Mouse (Mus musculus) Patski (cell line): ENCODE results near the gene Slc35e3. TPM values are rescaled to one million over a fixed set of nuclear protein-coding genes. Genes with fewer than 3 reads are reported as not detected.
A peak's percentile ranks its signal among the peaks of the same experiment; 100 is the strongest.

Experiments used
- ATAC-seq: fragments of 100-300 bp; one replicate; pipeline ENCODE4 v1.8.0; 2021
- CTCF ChIA-PET: fragments of 350-600 bp; sonication (Branson Sonifier 250); formaldehyde crosslinking; loops from one replicate; lab custom pipeline; 2022; ENCODE audit warnings: inconsistent platforms; lab: Charles Lee
- POLR2A ChIA-PET: fragments of 350-600 bp; sonication (Branson Sonifier 250); formaldehyde crosslinking; loops from one replicate; lab custom pipeline; 2022; ENCODE audit warnings: antibody characterized with exemption, inconsistent platforms; lab: Charles Lee
- DNase-seq: peaks from one replicate; pipeline ENCODE4 v3.0.0-alpha.2; 2011; ENCODE audit warnings: low read depth, low spot score
- H3K27me3 ChIP-seq: fragments of 371-371 bp; one replicate; pipeline ENCODE4 v1.5.1; 2021
- CTCF ChIP-seq: fragments of 100-300 bp; IDR thresholded peaks from one replicate; pipeline ENCODE4 v1.5.1; 2021
- in situ Hi-C: fragments of 300-500 bp; cut with MboI; formaldehyde crosslinking; loops from 3 replicates; pipeline ENCODE4 v1.11.1; 2018; ENCODE audit warnings: low pct_unique_long_range_greater_than_20kb, mixed read lengths
- polyA plus RNA-seq: library from polyadenylated mRNA; unstranded; gene quantifications from one replicate; pipeline ENCODE4 v1.2.3, GENCODE M21; 2021

Slc35e3 gene
- polyA plus RNA-seq, 1 experiment from 2014 or later = 19.4 TPM

DNA sequence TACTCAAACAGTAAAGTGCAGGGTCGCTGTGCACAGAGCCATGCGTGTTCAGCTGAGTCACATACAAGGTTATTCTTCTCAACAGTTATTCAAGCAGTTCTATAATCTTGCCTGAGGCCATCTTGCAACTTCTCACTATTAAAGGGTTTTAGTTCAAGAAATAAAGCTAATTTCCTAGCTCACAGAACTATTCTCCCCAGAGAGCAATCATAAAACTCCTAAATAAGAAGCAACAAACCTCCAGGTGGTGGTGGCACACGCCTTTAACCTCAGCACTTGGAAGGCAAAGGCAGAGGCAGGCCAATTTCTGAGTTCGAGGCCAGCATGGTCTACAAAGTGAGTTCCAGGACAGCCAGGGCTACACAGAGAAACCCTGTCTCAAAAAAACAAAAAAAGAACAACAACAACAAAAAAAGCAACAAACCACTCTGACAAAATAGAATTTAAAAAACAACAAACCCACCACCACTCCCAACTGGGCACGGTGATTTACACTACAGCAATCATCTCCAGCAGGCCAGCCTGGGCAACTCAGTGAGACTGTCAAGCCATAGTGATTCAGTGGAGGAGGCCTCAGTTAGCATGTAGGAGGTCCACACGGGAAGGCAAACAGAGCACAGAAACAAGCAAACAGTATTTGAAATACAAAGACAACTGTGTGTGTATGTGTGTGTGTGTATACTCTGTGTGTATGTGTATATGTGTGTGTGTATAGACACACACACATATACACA is 49.2 kb downstream of the Slc35e3 start:
- CTCF ChIA-PET = no interaction called here
- no peak for DNase-seq
- no peak for ATAC-seq
- in situ Hi-C loops = no loop called here
- POLR2A ChIA-PET = no interaction called here
- TF ChIP-seq CTCF = no peak
- no peaks in the 10 kb centered on the region for H3K27me3 ChIP-seq

DNA sequence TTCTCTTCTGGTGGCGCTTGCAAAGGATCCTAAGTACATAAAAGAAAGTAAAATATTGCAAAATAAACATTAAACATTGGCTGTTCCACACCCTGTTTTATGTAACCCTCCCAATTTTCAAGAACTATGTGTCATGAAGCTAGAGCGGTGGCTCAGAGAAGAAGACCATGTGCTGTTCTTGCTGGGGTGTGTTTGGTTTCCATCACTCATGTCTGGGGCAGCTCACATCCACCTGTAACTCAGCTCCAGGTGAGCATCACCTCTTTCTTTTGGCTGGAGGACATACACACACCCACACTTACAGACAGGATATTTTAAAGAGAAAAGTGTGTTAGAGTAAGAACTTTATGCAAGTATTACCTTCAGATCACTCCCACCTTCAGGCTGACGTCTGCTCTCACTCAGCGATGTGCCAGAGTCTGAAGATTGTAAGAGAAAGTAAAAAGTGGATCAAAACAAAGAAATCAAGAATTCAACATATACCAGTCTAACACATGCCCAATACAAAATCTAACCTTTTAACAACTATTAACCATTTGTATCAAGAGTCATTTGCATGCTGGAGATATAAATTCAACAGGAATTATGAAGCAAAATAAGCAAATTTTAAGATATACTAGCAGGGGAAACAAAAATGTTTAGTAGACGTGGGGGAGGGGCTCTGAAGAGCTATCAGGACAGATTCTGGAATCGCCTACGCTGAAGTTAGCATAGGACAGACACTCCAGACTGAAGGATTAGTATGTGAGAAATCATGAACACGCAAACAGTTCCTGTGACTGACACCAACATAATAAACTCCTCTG is 49.9 kb downstream of the Slc35e3 start:
- CTCF ChIA-PET = no interaction called here
- no peaks in the 10 kb centered on the region for H3K27me3 ChIP-seq
- no peak for ATAC-seq
- POLR2A ChIA-PET = no interaction called here
- TF ChIP-seq CTCF = no peak
- DNase-seq = no peak
- in situ Hi-C loops = no loop called here

DNA sequence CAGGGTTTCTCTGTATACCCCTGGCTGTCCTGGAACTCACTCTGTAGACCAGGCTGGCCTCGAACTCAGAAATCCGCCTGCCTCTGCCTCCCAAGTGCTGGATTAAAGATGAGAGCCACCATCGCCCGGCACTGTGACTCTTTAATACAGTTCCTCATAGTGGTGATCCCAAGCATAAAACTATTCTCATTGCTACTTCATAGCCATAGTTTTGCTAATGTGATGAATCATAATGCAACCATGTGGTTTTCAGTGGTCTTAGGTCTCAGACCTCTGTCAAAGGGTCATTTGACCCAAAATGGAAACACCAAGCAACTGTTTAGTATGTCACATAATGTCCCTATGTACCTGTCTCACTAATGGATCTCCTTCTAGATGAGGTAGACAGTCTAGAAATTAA is 50.6 kb downstream of the Slc35e3 start:
- DNase-seq (no peak), ATAC-seq (no peak)
- no peaks in the 10 kb centered on the region for H3K27me3 ChIP-seq
- CTCF ChIA-PET = interaction anchor here (1.3 kb wide), 1 partner anchor 10 kb away, joined by 6 read pairs; no protein-coding TSS in a partner anchor
- in situ Hi-C loops = no loop called here
- no peak for TF ChIP-seq CTCF
- POLR2A ChIA-PET = no interaction called here

DNA sequence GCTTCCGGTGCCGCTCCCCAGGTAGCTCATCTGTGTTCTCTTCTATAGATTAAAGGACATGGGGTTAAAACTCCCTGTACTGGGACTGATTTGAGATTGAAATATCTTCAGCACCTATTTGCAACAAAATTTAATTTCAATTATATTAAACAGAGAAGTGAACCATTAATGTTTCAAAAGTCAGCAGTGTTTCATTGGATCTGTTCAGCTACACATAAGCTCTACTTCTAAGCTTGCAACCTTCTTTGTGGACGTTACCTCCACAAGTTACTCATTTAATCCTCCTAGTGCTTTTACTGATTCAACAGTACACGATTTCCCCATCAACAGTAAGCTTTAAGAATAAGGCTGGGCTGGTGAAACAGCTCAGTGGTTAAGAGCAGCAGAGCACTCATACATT is 51.1 kb downstream of the Slc35e3 start:
- POLR2A ChIA-PET = no interaction called here
- no peak for TF ChIP-seq CTCF
- DNase-seq (no peak), ATAC-seq (peak; percentile 49)
- CTCF ChIA-PET = interaction anchor here (1.0 to 1.3 kb wide), 2 partner anchors 8 to 10 kb away, joined by 3 to 6 read pairs; no protein-coding TSS in a partner anchor
- in situ Hi-C loops = no loop called here
- H3K27me3 ChIP-seq = no peaks in the 10 kb centered on the region

DNA sequence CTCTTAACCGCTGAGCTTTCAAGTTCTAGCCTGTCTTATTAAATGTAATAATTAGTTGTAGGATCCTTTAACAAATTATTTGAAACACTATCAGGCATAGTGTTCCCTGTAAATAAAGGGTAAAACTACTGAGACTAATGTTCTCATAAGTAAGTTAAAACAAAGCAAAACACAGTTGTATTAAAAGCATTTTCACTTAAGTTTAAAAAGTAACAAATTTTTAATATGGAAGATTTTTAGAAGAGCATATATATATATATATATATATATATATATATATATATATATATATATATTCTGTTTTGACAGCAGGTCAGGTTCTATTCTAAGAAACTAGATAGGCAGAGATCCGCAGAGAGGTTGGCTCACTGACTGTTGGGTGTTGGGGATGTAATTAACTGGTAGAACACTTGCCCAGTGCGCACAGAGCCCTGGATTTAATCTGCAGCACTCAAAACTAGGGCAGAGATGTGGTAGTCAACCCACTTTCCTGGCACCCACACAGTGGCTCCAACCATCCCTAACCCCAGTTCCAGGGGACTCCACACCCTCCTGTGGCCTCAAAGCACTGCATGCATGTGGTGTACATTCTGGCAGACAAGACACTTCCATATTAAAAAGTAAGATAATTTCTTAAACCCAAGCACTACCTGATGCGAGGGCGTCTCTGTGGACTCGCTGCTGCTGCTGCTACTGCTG is 51.8 kb downstream of the Slc35e3 start:
- TF ChIP-seq CTCF = peak; percentile 3
- POLR2A ChIA-PET = no interaction called here
- no peak for DNase-seq

DNA sequence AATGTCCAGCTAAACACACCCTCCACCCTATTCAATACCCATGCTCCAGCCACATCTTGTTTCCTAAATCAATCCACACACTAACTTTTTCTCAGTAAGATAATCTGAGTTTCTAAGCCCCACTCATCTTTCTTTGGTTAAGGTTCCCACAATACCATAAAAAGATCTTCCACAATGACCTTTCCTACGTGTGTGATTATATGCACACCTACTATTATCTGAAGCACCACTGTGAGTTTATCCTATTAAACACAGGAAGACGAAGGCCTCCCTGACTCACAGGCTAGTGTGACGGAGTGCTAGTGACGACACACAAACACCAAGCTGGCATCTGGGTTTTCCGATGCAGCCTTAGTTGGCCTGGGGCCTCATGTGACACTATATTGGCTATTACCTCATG is 53.2 kb downstream of the Slc35e3 start:
- CTCF ChIA-PET = interaction anchor here (0.8 to 1.3 kb wide), 4 partner anchors 8 to 16 kb away, joined by 3 to 4 read pairs (median 3); no protein-coding TSS in a partner anchor
- ATAC-seq = no peak
- no peaks in the 10 kb centered on the region for H3K27me3 ChIP-seq
- TF ChIP-seq CTCF = no peak
- POLR2A ChIA-PET = no interaction called here
- DNase-seq = no peak
- in situ Hi-C loops = no loop called here

More for the DNA sequence above, 51.8 kb downstream of the Slc35e3 start:
- in situ Hi-C loops = no loop called here
- CTCF ChIA-PET = interaction anchor here (1.0 to 1.3 kb wide), 2 partner anchors 8 to 11 kb away, joined by 3 to 6 read pairs; no protein-coding TSS in a partner anchor
- ATAC-seq = no peak
- H3K27me3 ChIP-seq = no peaks in the 10 kb centered on the region

DNA sequence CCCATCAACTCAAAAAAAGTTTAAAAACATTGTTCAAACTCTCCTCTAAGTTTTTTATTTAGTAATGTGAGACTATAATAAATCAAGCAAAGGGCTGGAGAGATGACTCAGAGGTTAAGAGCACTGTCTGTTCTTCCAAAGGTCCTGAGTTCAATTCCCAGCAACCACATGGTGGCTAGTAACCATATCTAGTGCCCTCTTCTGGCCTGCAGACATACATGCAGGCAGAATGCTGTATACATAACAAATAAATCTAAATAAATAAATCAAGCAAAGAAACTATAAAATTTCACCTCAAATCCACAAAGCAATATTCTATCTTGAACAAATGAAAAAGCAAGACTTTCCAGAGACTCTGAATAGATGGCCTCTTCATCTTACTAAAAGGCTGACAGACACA is 54.0 kb downstream of the Slc35e3 start:
- DNase-seq (no peak), ATAC-seq (no peak)
- POLR2A ChIA-PET = no interaction called here
- in situ Hi-C loops = no loop called here
- CTCF ChIA-PET = interaction anchor here (0.8 to 1.3 kb wide), 4 partner anchors 9 to 17 kb away, joined by 3 to 4 read pairs (median 3); no protein-coding TSS in a partner anchor
- peak; percentile 61 for TF ChIP-seq CTCF
- H3K27me3 ChIP-seq = no peaks in the 10 kb centered on the region

DNA sequence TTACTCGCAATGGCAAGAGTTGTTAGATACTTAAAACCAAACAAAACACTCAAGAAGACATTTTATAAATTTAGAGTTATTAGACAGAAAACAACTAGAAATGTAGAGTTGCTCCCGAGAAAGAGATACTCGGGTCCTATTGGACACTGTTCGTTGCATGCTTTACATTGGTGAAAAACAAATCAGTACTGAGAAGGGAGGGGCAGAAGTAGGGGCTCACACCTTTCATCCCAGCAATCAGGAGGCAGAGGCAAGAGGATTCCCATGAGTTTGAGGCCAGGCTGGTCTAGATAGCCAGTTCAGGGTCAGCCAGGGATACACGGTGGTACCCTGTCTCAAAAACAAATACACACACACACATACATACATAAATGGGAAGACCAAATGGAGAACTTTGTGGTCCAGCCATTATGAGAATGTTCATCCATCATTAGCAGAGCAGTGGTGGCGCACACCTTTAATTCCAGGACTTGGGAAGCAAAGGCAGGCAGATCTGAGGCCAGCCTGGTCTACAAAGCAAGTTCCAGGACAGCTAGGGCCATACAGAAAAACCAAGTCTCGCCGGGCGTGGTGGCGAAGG is 54.7 kb downstream of the Slc35e3 start:
- CTCF ChIA-PET = interaction anchor here (1.7 kb wide), 1 partner anchor 10 kb away, joined by 6 read pairs; no protein-coding TSS in a partner anchor
- no peak for ATAC-seq
- in situ Hi-C loops = no loop called here

DNA sequence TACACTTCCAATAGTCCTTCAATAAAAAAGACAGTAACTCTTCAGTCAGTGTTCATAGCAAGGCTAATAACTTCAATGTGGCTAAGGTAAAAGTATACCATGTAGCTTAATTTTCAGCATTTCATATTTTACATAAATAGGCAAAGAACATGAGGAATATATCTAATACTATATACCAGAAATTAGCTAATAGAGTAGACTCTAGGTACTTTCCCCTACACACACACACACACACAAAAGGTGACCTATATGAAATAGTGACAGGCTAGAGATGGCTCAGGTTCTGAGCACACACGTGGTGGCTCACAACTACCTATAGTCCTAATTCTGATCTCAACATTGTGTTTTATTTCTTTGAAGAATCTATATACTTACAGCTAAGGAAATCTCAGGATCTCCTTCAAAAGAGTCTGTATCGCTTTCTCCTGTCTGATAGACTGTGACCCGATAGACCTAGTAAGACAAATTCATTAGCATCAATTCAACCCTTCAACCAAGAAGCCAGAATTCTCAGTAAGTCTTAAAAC is 55.3 kb downstream of the Slc35e3 start:
- ATAC-seq = no peak
- ChIA-PET CTCF (interaction anchor here (0.7 to 1.7 kb wide), 2 partner anchors 11 to 14 kb away, joined by 3 to 6 read pairs; no protein-coding TSS in a partner anchor), POLR2A (no interaction called here)
- DNase-seq = no peak
- H3K27me3 ChIP-seq = no peaks in the 10 kb centered on the region
- in situ Hi-C loops = no loop called here
- TF ChIP-seq CTCF = no peak

More for the DNA sequence above, 54.7 kb downstream of the Slc35e3 start:
- POLR2A ChIA-PET = no interaction called here
- no peak for DNase-seq
- H3K27me3 ChIP-seq = no peaks in the 10 kb centered on the region
- TF ChIP-seq CTCF = no peak

DNA sequence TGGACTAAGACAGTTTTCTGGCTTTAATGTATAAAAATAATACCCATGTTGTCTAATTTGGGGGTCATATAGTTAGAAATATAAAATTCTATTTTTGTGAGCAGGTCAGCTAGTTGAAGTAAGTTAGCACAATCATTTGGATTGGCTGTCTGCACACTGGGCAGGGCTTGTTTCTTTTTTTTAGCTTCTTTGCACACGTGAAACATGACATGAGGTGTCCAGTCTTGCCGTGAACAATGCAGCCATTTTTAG is 56.1 kb downstream of the Slc35e3 start:
- in situ Hi-C loops = no loop called here
- no peak for TF ChIP-seq CTCF
- CTCF ChIA-PET = interaction anchor here (1.7 kb wide), 1 partner anchor 12 kb away, joined by 6 read pairs; no protein-coding TSS in a partner anchor
- DNase-seq (no peak), ATAC-seq (no peak)
- POLR2A ChIA-PET = no interaction called here
- no peaks in the 10 kb centered on the region for H3K27me3 ChIP-seq
